Mouse (Mus musculus) E14TG2a.4 (cell line): ENCODE results near the gene Pcgf3.

ENCODE experiments used
- CTCF ChIP-seq: conservative IDR thresholded peaks from 2 replicates; pipeline ENCODE4 v1.5.1; 2014; ENCODE audit warnings: low read length
- POU5F1 ChIP-seq: IDR thresholded peaks from 2 replicates; pipeline ENCODE4 v1.6.1; 2014; ENCODE audit warnings: low read length, borderline replicate concordance

GRCm38 (mm10) chr5:108549137-108549488, 88.1 kb downstream of the Pcgf3 start:
- TF ChIP-seq POU5F1 (no peak), CTCF (no peak)
